Mouse (Mus musculus) heart, adult 2 months (tissue): ENCODE data around the gene Ralgps1.

Experiments
- CTCF ChIP-seq: fragments of 200-600 bp; IDR thresholded peaks from 2 replicates; pipeline ENCODE4 v1.8.1; 2022; ENCODE audit warnings: antibody characterized with exemption, mild to moderate bottlenecking, moderate library complexity
- EP300 ChIP-seq: fragments of 200-500 bp; IDR thresholded peaks from 2 replicates; pipeline ENCODE4 v1.6.1; 2011; ENCODE audit warnings: low read depth, low read length, control low read depth; ENCODE audit not compliant: insufficient read depth
- POLR2A ChIP-seq: fragments of 200-500 bp; IDR thresholded peaks from 2 replicates; pipeline ENCODE4 v1.6.1; 2011; ENCODE audit warnings: mild to moderate bottlenecking, low read depth, low read length, control low read depth; ENCODE audit not compliant: insufficient read depth

GRCm38 (mm10) chr2:33399091-33399490 is 27.8 kb upstream of the Ralgps1 start:
- TF ChIP-seq POLR2A, result no peak
- no peak for TF ChIP-seq CTCF
- no peak for TF ChIP-seq EP300
